ENCODE assay signal across 12 mouse cellular contexts in the genomic region with DNA sequence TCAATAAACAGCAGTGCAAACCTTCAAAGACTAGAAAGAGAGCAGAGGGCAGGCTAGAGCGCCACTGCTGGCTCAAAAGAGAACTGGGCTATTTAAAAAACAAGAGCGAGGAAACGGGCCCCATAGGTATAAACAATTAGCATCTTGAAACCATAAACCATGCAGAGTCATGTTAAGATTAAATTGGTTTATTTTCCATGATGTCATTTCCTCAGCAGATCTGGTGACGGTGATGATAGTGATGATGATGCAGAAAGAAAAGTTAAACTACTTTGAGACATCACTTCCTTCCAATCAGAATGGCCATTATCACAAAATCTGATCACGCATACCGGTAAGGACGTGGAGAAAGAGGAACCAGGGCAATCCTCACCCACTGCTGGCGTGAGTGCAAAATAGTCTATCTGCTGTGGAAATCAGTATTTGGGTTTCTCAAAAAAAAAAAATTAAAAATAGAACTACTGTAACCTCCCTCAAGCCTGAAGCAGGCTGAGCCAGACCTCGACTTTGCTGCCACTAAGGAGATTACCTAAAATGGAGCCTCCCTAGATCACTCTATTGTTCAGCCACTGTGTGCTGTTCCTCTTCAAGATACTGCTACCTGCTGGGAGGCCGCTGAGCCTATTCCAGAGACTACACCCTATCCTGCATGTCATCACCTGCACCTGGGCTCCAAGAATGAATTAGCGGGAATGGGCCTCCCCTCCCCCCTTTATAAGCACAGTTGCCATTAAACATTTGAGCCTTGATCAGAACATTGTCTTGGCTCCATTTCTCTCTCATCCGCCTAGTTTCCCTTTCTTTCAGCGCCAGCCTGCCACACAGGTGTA. TPM values are rescaled to one million over a fixed set of nuclear protein-coding genes. Genes with fewer than 3 reads are reported as not detected.
DNase-seq lines count a peak whose midpoint lies in the region; ATAC-seq lines count a peak whose summit lies in the region.
"Had no signal": no experiment of that assay in that cellular context is flagged by ENCODE, and none has a peak within 500 bp of the region (broad histone marks: within the 10 kb centered on the region; RNA-seq: fewer than 3 reads in every experiment).

No protein-coding gene starts in this region.

- ATAC-seq in megakaryocyte-erythroid progenitor cell, adult 5-6 weeks (replicated peaks; ENCODE audit: low FRiP score, low TSS enrichment, poor library complexity, severe bottlenecking), result peak; percentile 59
- ATAC-seq: forebrain, embryonic 14.5 days; midbrain, embryonic 13.5 days had no signal

- peak; percentile 83 for DNase-seq in heart, adult 11 months
- DNase-seq in heart, adult 18-20 months, result no peak
- peak; percentile 56 for DNase-seq in thymus, postnatal 0 days (ENCODE audit: low spot score)
- DNase-seq in thymus, postnatal 10 days (ENCODE audit: low spot score in 2 of 2), result no peak
- no peak for DNase-seq in Muller cell, postnatal 12 days (ENCODE audit: inconsistent ontology term)
- no peak for DNase-seq in heart, adult 8-10 months (ENCODE audit: low spot score)
- no peak for DNase-seq in right cerebral cortex, postnatal 10 days (ENCODE audit: low spot score in 2 of 2)
- DNase-seq: cerebellum, adult 9-11 months; kidney, postnatal 14 days had no signal

RNA-seq across cellular contexts. Expression of gene Sub1, which starts 11.4 kb away (rescaled TPM):
- 10 to 100 TPM; 85.1 to 87.2 TPM for total RNA-seq in heart, adult 18-20 months (2021)
- 1,079 and 1,123 TPM in 2 replicates for polyA plus RNA-seq in thymus, postnatal 0 days (2015; fragmentation: Nextera tagmentation; extraction: Ambion mirVana)
- 341 and 370 TPM in 2 replicates for total RNA-seq in megakaryocyte-erythroid progenitor cell, adult 5-6 weeks (2014; fragmentation: Nextera tagmentation)
- 614 and 656 TPM in 2 replicates for total RNA-seq in megakaryocyte-erythroid progenitor cell, adult 5-6 weeks (2017)
- 10 to 100 TPM; 68.9 to 91.2 (median 83.6) TPM for total RNA-seq in heart, adult 8-10 months (2022)

Comparison
In these comparisons a context has a peak if more than half of its experiments do, and no peak if none do; other contexts are left out.
1. DNase-seq: peak in heart, adult 11 months (single experiment) and thymus, postnatal 0 days (single experiment); none in heart, adult 18-20 months (0 of 2), thymus, postnatal 10 days (0 of 2), Muller cell, postnatal 12 days (single experiment), heart, adult 8-10 months (single experiment) and right cerebral cortex, postnatal 10 days (0 of 2).